Mouse (Mus musculus): ENCODE data around the gene Gm21981.

- TF ChIP-seq ZC3H11A (IDR thresholded peaks at IDR 0.05; ENCODE audit: borderline replicate concordance, low read depth, low read length) = no peak
- no peak for TF ChIP-seq ZNF384 (IDR thresholded peaks at IDR 0.05; ENCODE audit: low read depth, low read length)
- TF ChIP-seq CHD2 (IDR thresholded peaks at IDR 0.05; ENCODE audit: low read depth, low read length) = no peak
Observed at GRCm38 (mm10) chr17:47648966-47649365, 45.3 kb downstream of the Gm21981 start.

Measured in ES-E14 (cell line).